Comparison of ENCODE assay signal across 14 mouse cellular contexts in the genomic region with DNA sequence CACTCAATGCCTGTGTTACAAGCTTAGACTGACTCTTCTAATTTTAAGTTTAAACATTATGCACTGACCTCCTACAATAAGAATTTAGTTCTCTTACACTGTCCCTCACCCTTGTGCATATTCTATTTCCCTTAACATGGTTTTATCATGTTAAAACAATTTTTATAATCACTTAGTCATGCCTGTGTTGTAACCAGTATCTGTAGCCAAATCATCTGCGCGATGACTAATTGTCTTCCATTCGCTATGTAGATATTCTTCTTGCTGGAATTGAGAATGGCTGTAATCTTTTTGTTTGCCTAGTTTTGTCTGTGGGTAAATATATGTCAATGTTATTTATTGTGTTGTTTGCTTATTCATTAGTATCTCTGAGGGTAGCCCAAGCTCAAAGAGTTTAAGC.
"Had no signal": no experiment of that assay in that cellular context is flagged by ENCODE, and none has a peak within 500 bp of the region (broad histone marks: within the 10 kb centered on the region; RNA-seq: fewer than 3 reads in every experiment).

No protein-coding gene starts in this region.

- H3K9ac ChIP-seq: liver, embryonic 14.5 days; lung, embryonic 14.5 days; midbrain, embryonic 12.5 days; neural tube, embryonic 12.5 days had no signal

- H3K4me2 ChIP-seq: lung, embryonic 14.5 days; midbrain, embryonic 12.5 days; neural tube, embryonic 12.5 days had no signal

- H3K9me3 ChIP-seq: midbrain, embryonic 10.5 days; midbrain, embryonic 12.5 days; neural tube, embryonic 12.5 days had no signal

- H3K27ac ChIP-seq: liver, embryonic 14.5 days; midbrain, embryonic 10.5 days; midbrain, embryonic 12.5 days; neural tube, embryonic 12.5 days had no signal

- H3K4me3 ChIP-seq: midbrain, embryonic 10.5 days; midbrain, embryonic 12.5 days; neural tube, embryonic 12.5 days had no signal

- H3K36me3 ChIP-seq: midbrain, embryonic 10.5 days; midbrain, embryonic 12.5 days; neural tube, embryonic 12.5 days had no signal

- H3K4me1 ChIP-seq: midbrain, embryonic 10.5 days; midbrain, embryonic 12.5 days; neural tube, embryonic 12.5 days had no signal

- H3K27me3 ChIP-seq: midbrain, embryonic 12.5 days; neural tube, embryonic 12.5 days had no signal

- DNase-seq: lung, adult 18-20 months; lung, embryonic 14.5 days; lung, postnatal 14 days; lung, postnatal 4 days; midbrain, embryonic 14.5 days; right cerebral cortex, postnatal 14 days; spleen, adult 18-20 months; thymus, adult 18-20 months; thymus, postnatal 14 days; thymus, postnatal 36 days had no signal
